In genomic region chr5:96164021-96164411, GRCm38 (mm10) we compare ENCODE assay signal across 8 mouse cellular contexts. TPM values are rescaled to one million over a fixed set of nuclear protein-coding genes. Genes with fewer than 3 reads are reported as not detected.
DNase-seq lines count a peak whose midpoint lies in the region; ATAC-seq and TF ChIP-seq lines count a peak whose summit lies in the region.

TSS of gene Cnot6l (minus strand) at chr5:96164171.

- H3K4me2 ChIP-seq in embryonic facial prominence, embryonic 14.5 days (ENCODE audit: low read depth, low read length) = peak within 1 kb of the TSS; percentile 77
- peak within 1 kb of the TSS; percentile 72 for H3K4me2 ChIP-seq in heart, embryonic 16.5 days (ENCODE audit: low read depth, low read length)
- peak within 1 kb of the TSS; percentile 97 for H3K4me2 ChIP-seq in liver, postnatal 0 days (ENCODE audit: low read depth, low read length)
- peak within 1 kb of the TSS; percentile 77 for H3K4me2 ChIP-seq in neural tube, embryonic 12.5 days (replicated peaks)

- TF ChIP-seq CTCF in liver, postnatal 0 days (IDR thresholded peaks at IDR 0.05; ENCODE audit: low read depth) = no peak

- peaks cover 9% of the 10 kb centered on the region; the same call in 1 of the 2 replicates for H3K4me1 ChIP-seq in embryonic facial prominence, embryonic 14.5 days (ENCODE audit: control insufficient read depth, insufficient read depth, low read length)
- peaks cover 23% of the 10 kb centered on the region for H3K4me1 ChIP-seq in heart, embryonic 16.5 days (ENCODE audit: control insufficient read depth, insufficient read depth, low read length)
- H3K4me1 ChIP-seq in liver, postnatal 0 days (ENCODE audit: insufficient read depth) = peaks cover 11% of the 10 kb centered on the region
- H3K4me1 ChIP-seq in neural tube, embryonic 12.5 days = peaks cover 11% of the 10 kb centered on the region

- WGBS in embryonic facial prominence, embryonic 14.5 days = 17% methylated on average over 5 of the region's 5 CpGs
- 27% methylated on average over 5 of the region's 5 CpGs for WGBS in heart, embryonic 16.5 days
- 16% methylated on average over 5 of the region's 5 CpGs for WGBS in liver, postnatal 0 days (ENCODE audit: insufficient replicate concordance)
- 46% methylated on average over 5 of the region's 5 CpGs for WGBS in neural tube, embryonic 12.5 days

- peak; percentile 19 for DNase-seq in 3134 (ENCODE audit: extremely low read depth, insufficient read length, low spot score)
- DNase-seq in adrenal gland, adult (ENCODE audit: inconsistent age in 2 of 2, low spot score in 1 of 2) = peak; percentile 27 to 74
- peak; percentile 77 for DNase-seq in embryonic facial prominence, embryonic 14.5 days (ENCODE audit: low spot score)
- DNase-seq in kidney, postnatal 14 days = peak; percentile 71
- DNase-seq in liver, postnatal 0 days = peak; percentile 26
- no peak for DNase-seq in right cerebral cortex, postnatal 36 days (ENCODE audit: low spot score in 2 of 2)

- peak within 1 kb of the TSS; percentile 94 for H3K4me3 ChIP-seq in embryonic facial prominence, embryonic 14.5 days (ENCODE audit: low read depth, low read length)
- H3K4me3 ChIP-seq in heart, embryonic 16.5 days (ENCODE audit: low read length) = peak within 1 kb of the TSS; percentile 96
- H3K4me3 ChIP-seq in liver, postnatal 0 days (ENCODE audit: low read depth, low read length) = peak within 1 kb of the TSS; percentile 95
- peak within 1 kb of the TSS; percentile 94 for H3K4me3 ChIP-seq in neural tube, embryonic 12.5 days

- 0 out of 2 replicates have a peak, but pooled peaks have one; percentile 34 for TF ChIP-seq EP300 in liver, postnatal 0 days (IDR thresholded peaks at IDR 0.05; ENCODE audit: low read depth)

- peaks cover 3% of the 10 kb centered on the region; the same call in 1 of the 2 replicates for H3K9me3 ChIP-seq in embryonic facial prominence, embryonic 14.5 days (ENCODE audit: control insufficient read depth, low read length)
- H3K9me3 ChIP-seq in heart, embryonic 16.5 days (replicated peaks; ENCODE audit: control insufficient read depth, low read length) = peaks cover 4% of the 10 kb centered on the region; the same call in 1 of the 2 replicates
- H3K9me3 ChIP-seq in liver, postnatal 0 days (ENCODE audit: low read length) = no peaks in the 10 kb centered on the region
- H3K9me3 ChIP-seq in neural tube, embryonic 12.5 days = no peaks in the 10 kb centered on the region

- H3K27ac ChIP-seq in embryonic facial prominence, embryonic 14.5 days (replicated peaks; ENCODE audit: low read depth, low read length) = peak within 1 kb of the TSS; percentile 98
- peak within 1 kb of the TSS; percentile 98 for H3K27ac ChIP-seq in heart, embryonic 16.5 days (ENCODE audit: low read length)
- H3K27ac ChIP-seq in liver, postnatal 0 days (ENCODE audit: low read depth) = peak within 1 kb of the TSS; percentile 100
- H3K27ac ChIP-seq in neural tube, embryonic 12.5 days = no peak within 1 kb of the TSS

- no peaks in the 10 kb centered on the region for H3K27me3 ChIP-seq in embryonic facial prominence, embryonic 14.5 days (replicated peaks; ENCODE audit: control insufficient read depth, insufficient read depth, low read length)
- H3K27me3 ChIP-seq in heart, embryonic 16.5 days (ENCODE audit: control insufficient read depth, insufficient read depth, low read length) = no peaks in the 10 kb centered on the region
- no peaks in the 10 kb centered on the region for H3K27me3 ChIP-seq in liver, postnatal 0 days (ENCODE audit: insufficient read depth, low read length)
- H3K27me3 ChIP-seq in neural tube, embryonic 12.5 days (replicated peaks) = no peaks in the 10 kb centered on the region

- H3K36me3 ChIP-seq in embryonic facial prominence, embryonic 14.5 days (ENCODE audit: control insufficient read depth, insufficient read depth, low read length) = no peaks in the 10 kb centered on the region
- H3K36me3 ChIP-seq in heart, embryonic 16.5 days (ENCODE audit: control insufficient read depth, insufficient read depth) = no peaks in the 10 kb centered on the region
- H3K36me3 ChIP-seq in liver, postnatal 0 days (replicated peaks; ENCODE audit: insufficient read depth, low read length) = no peaks in the 10 kb centered on the region
- H3K36me3 ChIP-seq in neural tube, embryonic 12.5 days = no peaks in the 10 kb centered on the region

- ATAC-seq in embryonic facial prominence, embryonic 14.5 days (ENCODE audit: low read depth) = no peak
- no peak for ATAC-seq in heart, embryonic 16.5 days (replicated peaks; ENCODE audit: extremely low read depth, insufficient read depth, low FRiP score)
- ATAC-seq in liver, postnatal 0 days = no peak
- no peak for ATAC-seq in neural tube, embryonic 12.5 days (ENCODE audit: low FRiP score, low read depth)

- H3K9ac ChIP-seq in embryonic facial prominence, embryonic 14.5 days (ENCODE audit: low read depth, low read length) = peak within 1 kb of the TSS; percentile 98
- peak within 1 kb of the TSS; percentile 76 for H3K9ac ChIP-seq in heart, embryonic 16.5 days (ENCODE audit: low read length)
- H3K9ac ChIP-seq in liver, postnatal 0 days (replicated peaks) = peak within 1 kb of the TSS; percentile 98
- peak within 1 kb of the TSS; percentile 98 for H3K9ac ChIP-seq in neural tube, embryonic 12.5 days

RNA-seq across cellular contexts. Expression of gene Cnot6l, which starts in this region (rescaled TPM):
- polyA plus RNA-seq in embryonic facial prominence, embryonic 14.5 days (2014; fragmentation: Nextera tagmentation; extraction: Ambion mirVana) = 25.9 and 30.2 TPM in 2 replicates
- polyA plus RNA-seq in heart, embryonic 16.5 days (2015; fragmentation: Nextera tagmentation; extraction: Ambion mirVana) = 14.6 and 17.2 TPM in 2 replicates
- 10.5 and 12.6 TPM in 2 replicates for polyA plus RNA-seq in liver, postnatal 0 days (2015; fragmentation: Nextera tagmentation; extraction: Ambion mirVana)
- 12.3 and 17.2 TPM in 2 replicates for polyA plus RNA-seq in neural tube, embryonic 12.5 days (2016; fragmentation: Nextera tagmentation; extraction: Ambion mirVana)

Comparison
In these comparisons a context has a peak if more than half of its experiments do, and no peak if none do; other contexts are left out.
1. DNase-seq: peak in 3134 (single experiment), adrenal gland, adult (2 of 2), embryonic facial prominence, embryonic 14.5 days (single experiment), kidney, postnatal 14 days (single experiment) and liver, postnatal 0 days (single experiment); none in right cerebral cortex, postnatal 36 days (0 of 2).
2. Peak in every context shown above with its lines, with median percentiles within 50 percentile points of each other: H3K4me2 ChIP-seq, H3K4me3 ChIP-seq and H3K9ac ChIP-seq.